Mouse (Mus musculus): ENCODE measurements around the gene AC124502.3. TPM values are rescaled to one million over a fixed set of nuclear protein-coding genes. Genes with fewer than 3 reads are reported as not detected.

AC124502.3 gene
- total RNA-seq, 2 experiments from 2014 or later: 1.6 to 2.3 TPM

Other genes starting within 250 kb of the AC124502.3 start
- 10 to 100 TPM; 43.1 to 49.2 TPM for gene Rbm4, start 245.0 kb upstream of the AC124502.3 start, total RNA-seq (2021)
- 10 to 100 TPM; 16.8 to 17.8 TPM for gene Gm21992, start 227.3 kb upstream of the AC124502.3 start, total RNA-seq (2021)
- gene Rbm14, start 227.3 kb upstream of the AC124502.3 start, total RNA-seq (2021): 10 to 100 TPM; 33.8 to 34.6 TPM
- 10 to 100 TPM; 36.0 to 36.9 TPM for gene Ccs, start 199.6 kb upstream of the AC124502.3 start, total RNA-seq (2021)
- not detected for gene Ccdc87, start 199.5 kb upstream of the AC124502.3 start, total RNA-seq (2021)
- 10 to 100 TPM; 54.7 to 56.0 TPM for gene Ctsf, start 183.8 kb upstream of the AC124502.3 start, total RNA-seq (2021)
- gene Actn3, start 161.0 kb upstream of the AC124502.3 start, total RNA-seq (2021): under 1 TPM; 0.37 to 0.53 TPM
- gene Zdhhc24, start 160.2 kb upstream of the AC124502.3 start, total RNA-seq (2021): 1 to 10 TPM; 4.0 to 5.0 TPM
- 1 to 10 TPM; 5.1 to 5.3 TPM for gene Bbs1, start 132.3 kb upstream of the AC124502.3 start, total RNA-seq (2021)
- gene Dpp3, start 110.6 kb upstream of the AC124502.3 start, total RNA-seq (2021): 10 to 100 TPM; 37.4 to 38.2 TPM
- under 1 TPM; 0.53 to 0.94 TPM for gene Peli3, start 95.8 kb upstream of the AC124502.3 start, total RNA-seq (2021)
- 10 to 100 TPM; 62.0 to 67.0 TPM for gene Mrpl11, start 76.7 kb upstream of the AC124502.3 start, total RNA-seq (2021)
- under 1 TPM; 0.10 to 0.24 TPM for gene Npas4, start 48.6 kb upstream of the AC124502.3 start, total RNA-seq (2021)
- gene Slc29a2, start 15.0 kb upstream of the AC124502.3 start, total RNA-seq (2021): 10 to 100 TPM; 21.2 to 23.9 TPM
- 10 to 100 TPM; 38.3 to 45.5 TPM for gene B4gat1, start 65 bp upstream of the AC124502.3 start, total RNA-seq (2021)
- gene Brms1, start 2.5 kb downstream of the AC124502.3 start, total RNA-seq (2021): 10 to 100 TPM; 13.5 to 15.6 TPM
- 1 to 10 TPM; 2.1 to 2.4 TPM for gene Rin1, start 11.6 kb downstream of the AC124502.3 start, total RNA-seq (2021)
- gene Cd248, start 29.2 kb downstream of the AC124502.3 start, total RNA-seq (2021): 10 to 100 TPM; 33.8 to 39.7 TPM
- 1 to 10 TPM; 3.3 to 3.5 TPM for gene Tmem151a, start 46.6 kb downstream of the AC124502.3 start, total RNA-seq (2021)
- 10 to 100 TPM; 72.8 to 78.3 TPM for gene Yif1a, start 49.6 kb downstream of the AC124502.3 start, total RNA-seq (2021)
- under 1 TPM; 0.57 to 0.82 TPM for gene Cnih2, start 59.6 kb downstream of the AC124502.3 start, total RNA-seq (2021)
- gene Rab1b, start 68.2 kb downstream of the AC124502.3 start, total RNA-seq (2021): 100 to 1,000 TPM; 193 to 204 TPM
- gene Klc2, start 79.7 kb downstream of the AC124502.3 start, total RNA-seq (2021): 10 to 100 TPM; 38.8 to 42.8 TPM
- 10 to 100 TPM; 24.5 to 27.8 TPM for gene Pacs1, start 234.2 kb downstream of the AC124502.3 start, total RNA-seq (2021)

All from heart, postnatal 10 days (tissue).